Mouse (Mus musculus): ENCODE results near the gene Ppard. TPM values are rescaled to one million over a fixed set of nuclear protein-coding genes. Genes with fewer than 3 reads are reported as not detected.

Ppard gene
- polyA plus RNA-seq, 1 experiment from 2014 or later = 2.9 TPM

DNA sequence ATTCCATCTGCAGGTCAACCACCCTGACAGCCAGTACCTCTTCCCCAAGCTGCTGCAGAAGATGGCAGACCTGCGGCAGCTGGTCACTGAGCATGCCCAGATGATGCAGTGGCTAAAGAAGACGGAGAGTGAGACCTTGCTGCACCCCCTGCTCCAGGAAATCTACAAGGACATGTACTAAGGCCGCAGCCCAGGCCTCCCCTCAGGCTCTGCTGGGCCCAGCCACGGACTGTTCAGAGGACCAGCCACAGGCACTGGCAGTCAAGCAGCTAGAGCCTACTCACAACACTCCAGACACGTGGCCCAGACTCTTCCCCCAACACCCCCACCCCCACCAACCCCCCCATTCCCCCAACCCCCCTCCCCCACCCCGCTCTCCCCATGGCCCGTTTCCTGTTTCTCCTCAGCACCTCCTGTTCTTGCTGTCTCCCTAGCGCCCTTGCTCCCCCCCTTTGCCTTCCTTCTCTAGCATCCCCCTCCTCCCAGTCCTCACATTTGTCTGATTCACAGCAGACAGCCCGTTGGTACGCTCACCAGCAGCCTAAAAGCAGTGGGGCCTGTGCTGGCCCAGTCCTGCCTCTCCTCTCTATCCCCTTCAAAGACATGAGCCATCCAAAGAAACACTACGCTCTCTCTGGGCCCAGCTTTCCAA lies 67.3 kb downstream of the Ppard start:
- Histone ChIP-seq H3K36me3 (ENCODE audit: control insufficient read depth, insufficient read depth, low read length) (peaks cover 20% of the 10 kb centered on the region), H3K4me2 (ENCODE audit: low read depth, low read length) (no peak overlapping the region), H3K9ac (ENCODE audit: low read depth, low read length) (0 out of 2 replicates have a peak overlapping the region, but pooled peaks have one; percentile 43), H3K4me1 (ENCODE audit: control insufficient read depth, insufficient read depth, low read length) (no peaks in the 10 kb centered on the region; the same call in 1 of the 2 replicates), H3K27ac (replicated peaks; ENCODE audit: low read depth, low read length) (no peak overlapping the region), H3K9me3 (ENCODE audit: control insufficient read depth, low read length) (no peaks in the 10 kb centered on the region), H3K4me3 (ENCODE audit: low read depth, low read length) (no peak overlapping the region), H3K27me3 (replicated peaks; ENCODE audit: control insufficient read depth, insufficient read depth, low read length) (no peaks in the 10 kb centered on the region)
- DNase-seq (ENCODE audit: low spot score) (no peak), ATAC-seq (ENCODE audit: low read depth) (no peak)
- 25% methylated on average over 9 of the region's 11 CpGs for WGBS

DNA sequence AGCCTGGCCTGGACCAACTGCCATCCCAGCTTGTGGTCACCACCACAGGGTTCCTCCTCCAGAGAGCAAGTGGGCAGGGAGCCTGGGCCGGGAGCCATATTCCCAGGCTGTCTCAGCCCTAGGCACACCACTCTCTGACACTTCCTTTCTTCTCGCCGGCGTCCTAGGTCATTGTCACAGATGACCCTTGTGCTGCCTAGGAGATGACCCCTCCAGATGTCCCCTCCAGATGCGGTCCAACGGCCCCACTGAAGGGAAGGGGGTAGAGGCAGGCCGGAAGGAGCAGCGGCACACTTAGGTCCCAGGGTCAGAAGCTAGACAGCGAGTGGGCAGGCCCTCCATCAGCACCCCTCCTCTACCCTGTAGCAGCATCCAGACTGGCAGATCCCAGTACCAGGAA lies 67.8 kb downstream of the Ppard start:
- 34% methylated on average over 9 of the region's 9 CpGs for WGBS
- Histone ChIP-seq H3K9me3 (ENCODE audit: control insufficient read depth, low read length) (no peaks in the 10 kb centered on the region), H3K4me1 (ENCODE audit: control insufficient read depth, insufficient read depth, low read length) (no peaks in the 10 kb centered on the region; the same call in 1 of the 2 replicates), H3K4me3 (ENCODE audit: low read depth, low read length) (no peak overlapping the region), H3K27ac (replicated peaks; ENCODE audit: low read depth, low read length) (no peak overlapping the region), H3K27me3 (replicated peaks; ENCODE audit: control insufficient read depth, insufficient read depth, low read length) (no peaks in the 10 kb centered on the region), H3K36me3 (ENCODE audit: control insufficient read depth, insufficient read depth, low read length) (peaks cover 20% of the 10 kb centered on the region), H3K4me2 (ENCODE audit: low read depth, low read length) (no peak overlapping the region), H3K9ac (ENCODE audit: low read depth, low read length) (peak overlapping the region; percentile 5; the same call in 1 of the 2 replicates)
- ATAC-seq (ENCODE audit: low read depth) = no peak
- DNase-seq (ENCODE audit: low spot score) = no peak

DNA sequence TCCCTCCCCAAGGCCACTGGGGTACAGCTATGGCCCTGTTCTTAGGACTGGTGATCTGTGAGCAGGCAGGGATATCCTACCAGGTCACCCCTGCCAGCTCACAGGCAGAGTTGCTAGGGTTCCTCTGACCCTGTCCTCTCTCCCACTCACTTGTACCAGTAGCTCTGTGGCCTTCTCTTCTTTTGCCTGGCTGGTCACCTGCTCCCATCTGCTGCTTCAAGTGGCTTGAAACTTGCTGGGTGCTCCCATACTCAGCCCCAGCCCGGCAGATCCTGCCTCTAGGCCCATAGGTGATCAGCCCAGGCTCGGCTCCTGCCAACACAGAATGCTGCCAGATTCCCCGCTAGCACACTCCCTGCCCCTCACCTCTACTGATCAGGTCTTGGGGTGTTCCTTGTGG lies 68.3 kb downstream of the Ppard start:
- H3K4me1 ChIP-seq (ENCODE audit: control insufficient read depth, insufficient read depth, low read length) = no peaks in the 10 kb centered on the region; the same call in 1 of the 2 replicates
- no peak overlapping the region for H3K4me2 ChIP-seq (ENCODE audit: low read depth, low read length)
- no peak overlapping the region for H3K9ac ChIP-seq (ENCODE audit: low read depth, low read length)
- DNase-seq (ENCODE audit: low spot score) (no peak), ATAC-seq (ENCODE audit: low read depth) (no peak)
- H3K9me3 ChIP-seq (ENCODE audit: control insufficient read depth, low read length) = no peaks in the 10 kb centered on the region
- H3K27me3 ChIP-seq (replicated peaks; ENCODE audit: control insufficient read depth, insufficient read depth, low read length) = no peaks in the 10 kb centered on the region
- no peak overlapping the region for H3K27ac ChIP-seq (replicated peaks; ENCODE audit: low read depth, low read length)
- 55% methylated on average over 3 of the region's 3 CpGs for WGBS
- H3K4me3 ChIP-seq (ENCODE audit: low read depth, low read length) = no peak overlapping the region
- peaks cover 20% of the 10 kb centered on the region for H3K36me3 ChIP-seq (ENCODE audit: control insufficient read depth, insufficient read depth, low read length)

GRCm38 (mm10) chr17:28305172-28305571 lies 72.7 kb downstream of the Ppard start:
- Histone ChIP-seq H3K27me3 (replicated peaks; ENCODE audit: control insufficient read depth, insufficient read depth, low read length) (no peaks in the 10 kb centered on the region), H3K9me3 (ENCODE audit: control insufficient read depth, low read length) (no peaks in the 10 kb centered on the region), H3K4me2 (ENCODE audit: low read depth, low read length) (no peak overlapping the region), H3K4me1 (ENCODE audit: control insufficient read depth, insufficient read depth, low read length) (peaks cover 5% of the 10 kb centered on the region), H3K4me3 (ENCODE audit: low read depth, low read length) (no peak overlapping the region), H3K36me3 (ENCODE audit: control insufficient read depth, insufficient read depth, low read length) (peaks cover 4% of the 10 kb centered on the region; the same call in 1 of the 2 replicates), H3K9ac (ENCODE audit: low read depth, low read length) (no peak overlapping the region), H3K27ac (replicated peaks; ENCODE audit: low read depth, low read length) (no peak overlapping the region)
- DNase-seq (ENCODE audit: low spot score) = no peak
- 71% methylated on average over 10 of the region's 10 CpGs for WGBS
- ATAC-seq (ENCODE audit: low read depth) = no peak

DNA sequence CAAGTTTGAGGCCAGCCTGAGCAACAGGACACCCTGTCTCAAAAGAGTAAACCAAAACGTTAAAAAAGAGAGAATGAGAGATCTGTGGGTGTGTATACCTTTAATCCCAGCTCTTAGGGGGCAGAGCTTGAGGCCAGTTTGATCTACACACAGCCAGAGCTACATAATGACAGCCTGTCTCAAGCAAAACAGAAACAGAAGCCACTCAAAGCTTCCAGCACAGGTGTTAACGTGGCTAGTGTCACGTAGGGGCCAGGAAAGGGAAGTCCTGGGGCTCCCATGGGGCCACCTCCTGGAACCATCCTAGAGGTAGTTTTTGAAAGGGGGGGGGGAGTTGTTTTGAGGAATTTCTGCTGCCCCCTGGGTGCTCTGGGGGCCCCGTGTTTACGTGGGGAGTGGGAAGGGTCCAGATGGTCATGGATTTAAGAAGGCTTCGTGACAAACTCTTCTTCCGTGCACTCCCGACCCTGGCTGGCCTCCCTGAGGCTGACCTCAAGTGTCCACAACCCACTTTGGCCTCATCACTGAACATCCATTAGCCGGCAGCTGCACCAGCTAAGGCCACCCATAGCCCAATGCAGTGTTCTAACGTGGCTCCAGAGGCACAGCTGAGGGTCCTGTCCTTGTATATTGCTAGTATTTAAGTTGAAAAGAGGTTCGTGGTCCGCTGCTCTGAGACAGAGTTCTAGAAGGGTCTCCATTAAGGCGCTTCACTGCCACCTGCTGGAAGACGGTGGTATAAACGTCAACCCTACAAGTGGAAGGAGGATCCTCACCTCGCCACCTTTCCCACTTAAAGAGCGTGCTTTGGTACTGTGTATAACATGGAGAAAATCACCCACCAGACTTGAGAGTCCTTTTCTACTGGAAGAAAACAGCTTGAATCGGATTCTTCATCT lies 76.0 kb downstream of the Ppard start:
- H3K27ac ChIP-seq (replicated peaks; ENCODE audit: low read depth, low read length) = no peak overlapping the region
- H3K36me3 ChIP-seq (ENCODE audit: control insufficient read depth, insufficient read depth, low read length) = no peaks in the 10 kb centered on the region
- 11% methylated on average over 18 of the region's 18 CpGs for WGBS
- H3K9me3 ChIP-seq (ENCODE audit: control insufficient read depth, low read length) = no peaks in the 10 kb centered on the region
- peaks cover 5% of the 10 kb centered on the region for H3K4me1 ChIP-seq (ENCODE audit: control insufficient read depth, insufficient read depth, low read length)
- no peak overlapping the region for H3K4me3 ChIP-seq (ENCODE audit: low read depth, low read length)
- peak; percentile 95 for DNase-seq (ENCODE audit: low spot score)
- H3K9ac ChIP-seq (ENCODE audit: low read depth, low read length) = peak overlapping the region; percentile 12; the same call in 1 of the 2 replicates
- no peaks in the 10 kb centered on the region for H3K27me3 ChIP-seq (replicated peaks; ENCODE audit: control insufficient read depth, insufficient read depth, low read length)
- ATAC-seq (ENCODE audit: low read depth) = peak; percentile 38
- peak overlapping the region; percentile 37 for H3K4me2 ChIP-seq (ENCODE audit: low read depth, low read length)

GRCm38 (mm10) chr17:28310831-28311230 lies 78.3 kb downstream of the Ppard start:
- peaks cover under 1% of the 10 kb centered on the region; the same call in 1 of the 2 replicates for H3K36me3 ChIP-seq (ENCODE audit: control insufficient read depth, insufficient read depth, low read length)
- no peak overlapping the region for H3K4me2 ChIP-seq (ENCODE audit: low read depth, low read length)
- no peak overlapping the region for H3K4me3 ChIP-seq (ENCODE audit: low read depth, low read length)
- no peak overlapping the region for H3K27ac ChIP-seq (replicated peaks; ENCODE audit: low read depth, low read length)
- no peaks in the 10 kb centered on the region for H3K9me3 ChIP-seq (ENCODE audit: control insufficient read depth, low read length)
- no peak for ATAC-seq (ENCODE audit: low read depth)
- DNase-seq (ENCODE audit: low spot score) = no peak
- no peaks in the 10 kb centered on the region for H3K27me3 ChIP-seq (replicated peaks; ENCODE audit: control insufficient read depth, insufficient read depth, low read length)
- H3K4me1 ChIP-seq (ENCODE audit: control insufficient read depth, insufficient read depth, low read length) = peaks cover 10% of the 10 kb centered on the region
- WGBS = 75% methylated on average over 3 of the region's 3 CpGs
- no peak overlapping the region for H3K9ac ChIP-seq (ENCODE audit: low read depth, low read length)

DNA sequence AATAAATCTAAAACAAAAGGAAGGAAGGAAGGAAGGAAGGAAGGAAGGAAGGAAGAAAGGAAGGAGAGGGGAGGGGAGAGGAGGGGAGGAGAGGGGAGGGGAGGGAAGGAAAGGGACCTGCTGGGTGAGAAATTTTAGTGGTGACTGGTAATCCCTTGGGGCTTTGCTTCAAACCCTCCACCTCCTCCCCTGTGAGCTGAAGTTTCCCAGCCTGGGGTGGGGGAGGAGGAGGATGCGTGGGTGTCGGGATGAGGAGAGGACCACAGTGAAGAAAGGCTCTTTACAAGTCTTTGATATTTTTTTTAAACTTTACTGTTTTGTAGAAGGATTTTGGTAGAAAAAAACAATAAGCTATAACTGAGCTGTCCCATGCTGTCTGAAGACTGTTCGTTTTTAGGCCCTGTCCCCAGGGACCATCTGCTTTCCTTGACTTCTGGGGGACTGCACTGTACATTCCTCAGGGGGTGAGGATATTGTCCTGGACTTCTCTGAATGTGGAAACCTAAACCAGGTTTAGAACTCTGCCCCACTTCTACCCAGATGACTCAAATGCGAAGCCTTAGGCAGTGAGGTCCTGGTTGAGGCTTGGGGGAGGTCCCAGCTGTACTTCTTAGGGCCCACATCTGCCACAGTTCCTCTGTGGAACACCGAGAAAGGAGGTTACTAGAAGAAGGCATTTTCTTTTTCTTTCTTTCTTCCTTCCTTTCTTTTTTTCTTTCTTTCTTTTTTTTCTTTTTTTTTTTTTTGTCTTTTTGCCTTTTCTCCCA lies 79.0 kb downstream of the Ppard start:
- no peaks in the 10 kb centered on the region for H3K27me3 ChIP-seq (replicated peaks; ENCODE audit: control insufficient read depth, insufficient read depth, low read length)
- H3K36me3 ChIP-seq (ENCODE audit: control insufficient read depth, insufficient read depth, low read length) = peaks cover 7% of the 10 kb centered on the region
- H3K4me1 ChIP-seq (ENCODE audit: control insufficient read depth, insufficient read depth, low read length) = peaks cover 10% of the 10 kb centered on the region
- no peak overlapping the region for H3K4me3 ChIP-seq (ENCODE audit: low read depth, low read length)
- no peak overlapping the region for H3K9ac ChIP-seq (ENCODE audit: low read depth, low read length)
- no peak overlapping the region for H3K27ac ChIP-seq (replicated peaks; ENCODE audit: low read depth, low read length)
- no peak overlapping the region for H3K4me2 ChIP-seq (ENCODE audit: low read depth, low read length)
- H3K9me3 ChIP-seq (ENCODE audit: control insufficient read depth, low read length) = no peaks in the 10 kb centered on the region
- ATAC-seq (ENCODE audit: low read depth) (no peak), DNase-seq (ENCODE audit: low spot score) (no peak)
- 59% methylated on average over 5 of the region's 5 CpGs for WGBS

Data from embryonic facial prominence, embryonic 14.5 days (tissue).